Mouse (Mus musculus): ENCODE results near the gene Troap. TPM values are rescaled to one million over a fixed set of nuclear protein-coding genes. Genes with fewer than 3 reads are reported as not detected.

The Troap gene
- polyA plus RNA-seq, 1 experiment: 72.8 TPM

DNA sequence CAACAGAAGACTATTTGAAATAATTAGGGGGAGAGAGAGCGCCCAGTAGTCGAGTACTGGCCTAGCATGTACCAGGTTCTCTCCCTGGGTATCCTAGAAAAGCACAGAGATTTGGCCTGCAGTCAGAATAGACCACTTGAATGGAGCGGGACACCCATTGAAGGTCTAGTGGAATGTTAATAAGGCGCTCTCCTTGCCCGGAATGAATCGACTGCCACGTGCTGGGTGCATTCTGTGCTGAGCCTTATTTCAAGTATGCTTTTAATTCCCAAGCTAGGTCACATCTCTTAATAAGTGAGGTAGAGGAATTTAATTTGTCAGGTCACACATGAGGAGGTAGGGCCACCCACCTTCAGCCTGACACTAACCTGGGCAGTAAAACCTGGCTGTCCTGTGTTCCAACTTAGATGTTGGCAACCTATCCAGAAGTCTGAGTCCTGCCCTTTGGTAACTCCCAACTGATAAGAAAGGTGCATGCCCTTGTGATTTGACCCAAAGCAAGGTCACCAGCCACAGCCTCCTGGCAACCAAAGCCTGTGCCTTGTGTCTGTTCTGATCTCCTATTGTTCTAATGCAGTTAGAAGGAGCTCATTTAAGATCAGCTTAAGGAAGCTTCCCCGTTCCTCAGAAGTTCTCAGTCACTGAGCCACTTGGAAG is 38.0 kb upstream of the Troap start:
- TF ChIP-seq GATA1 (IDR thresholded peaks at IDR 0.05; ENCODE audit: low read length): no peak

DNA sequence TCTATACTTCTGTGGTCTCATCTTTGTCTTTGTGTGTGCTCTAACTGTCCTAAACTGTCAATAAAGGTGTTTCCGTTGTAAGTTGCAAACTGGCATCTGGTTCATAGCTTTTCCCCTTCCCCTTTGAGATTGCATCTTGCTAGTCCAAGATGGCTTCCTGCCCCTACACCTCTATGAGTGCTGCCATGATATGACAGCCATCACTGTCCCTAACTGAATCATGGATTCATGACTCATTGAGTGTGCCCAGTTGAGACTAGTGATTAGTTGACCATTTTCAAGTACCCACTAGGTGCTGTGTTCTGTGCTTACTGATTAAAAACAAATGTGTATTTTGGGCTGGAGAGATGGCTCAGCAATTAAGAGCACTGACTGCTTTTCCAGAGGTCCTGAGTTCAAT is 36.4 kb upstream of the Troap start:
- TF ChIP-seq GATA1 (IDR thresholded peaks at IDR 0.05; ENCODE audit: low read length): no peak

DNA sequence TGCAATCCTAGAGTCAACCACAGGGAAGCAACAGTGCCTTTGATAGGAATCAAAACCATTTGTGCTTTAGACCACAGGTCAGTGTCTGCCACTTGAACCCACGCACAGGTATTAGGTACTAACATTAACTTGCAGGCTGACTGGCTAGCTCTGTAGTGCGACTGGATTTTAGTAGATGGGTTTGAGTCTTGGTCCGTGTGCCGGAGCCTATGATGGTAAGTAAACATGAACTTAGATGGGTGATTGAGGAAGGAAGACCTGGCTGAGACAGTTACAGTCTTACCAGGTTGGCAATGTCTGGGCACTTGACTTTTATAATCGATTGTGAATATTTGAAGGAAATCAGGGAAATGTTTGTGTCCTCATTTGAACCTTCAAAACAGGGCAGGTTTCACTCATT is 35.6 kb upstream of the Troap start:
- no peak for TF ChIP-seq GATA1 (IDR thresholded peaks at IDR 0.05; ENCODE audit: low read length)

DNA sequence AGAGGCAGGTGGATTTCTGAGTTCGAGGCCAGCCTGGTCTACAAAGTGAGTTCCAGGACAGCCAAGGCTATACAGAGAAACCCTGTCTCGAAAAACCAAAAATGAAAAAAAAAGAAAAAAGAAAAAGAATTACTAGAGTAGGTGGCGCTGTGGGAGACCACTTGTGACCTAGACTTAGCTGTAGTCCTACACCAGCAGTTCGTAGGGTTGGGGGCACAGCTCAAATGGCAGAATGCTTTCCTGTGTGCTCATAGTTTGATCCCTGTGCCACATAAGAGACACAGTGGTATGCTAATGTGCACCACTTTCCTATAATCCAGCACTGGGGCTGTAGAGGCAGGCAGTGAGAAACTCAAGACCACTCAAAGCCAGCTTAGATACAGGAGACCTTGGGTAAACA is 35.1 kb upstream of the Troap start:
- TF ChIP-seq GATA1 (IDR thresholded peaks at IDR 0.05; ENCODE audit: low read length): no peak

DNA sequence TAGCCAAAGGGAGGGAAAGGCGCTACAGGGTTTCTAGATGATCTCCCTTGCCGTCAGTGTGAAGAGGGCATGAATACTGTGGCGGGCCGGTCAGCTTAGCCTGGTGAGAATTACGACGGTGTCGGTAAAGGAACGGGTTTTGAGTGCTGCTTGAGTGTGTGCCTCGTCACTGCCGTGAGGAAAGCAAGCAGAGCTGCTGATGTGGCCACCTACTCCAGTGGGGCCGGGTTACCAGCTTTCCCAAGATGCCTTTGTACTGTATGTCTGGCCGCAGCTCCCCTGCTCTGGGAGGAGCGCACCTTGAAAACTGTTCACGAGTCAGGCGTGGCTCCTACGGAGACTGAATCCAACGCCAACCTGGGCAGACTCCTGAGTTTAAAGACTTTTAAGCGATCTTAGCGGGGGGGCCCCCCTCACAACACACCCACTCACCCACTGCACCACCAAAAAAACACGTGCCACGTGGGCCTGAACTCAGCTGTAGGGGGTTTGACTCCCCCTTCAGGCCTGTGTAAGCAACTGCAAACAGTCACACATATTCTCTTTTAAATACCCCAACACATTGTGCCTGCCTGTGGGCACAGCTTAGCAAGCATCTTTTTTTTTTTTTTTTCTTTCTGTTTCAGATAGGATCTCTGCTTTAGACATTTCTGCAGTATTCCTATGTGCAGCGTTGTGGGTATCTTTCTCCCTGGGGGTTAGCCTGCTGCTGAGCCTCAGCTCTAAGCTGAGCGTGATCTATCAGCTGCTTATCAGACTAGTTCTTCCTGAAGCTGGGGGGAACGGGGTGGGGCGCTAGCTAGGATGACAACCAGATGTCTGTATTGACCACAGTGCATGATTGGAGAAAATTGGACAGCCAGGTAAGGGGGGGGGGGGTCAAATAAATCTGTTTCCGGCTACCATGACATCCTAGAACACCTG is 34.1 kb upstream of the Troap start:
- no peak for TF ChIP-seq GATA1 (IDR thresholded peaks at IDR 0.05; ENCODE audit: low read length)

DNA sequence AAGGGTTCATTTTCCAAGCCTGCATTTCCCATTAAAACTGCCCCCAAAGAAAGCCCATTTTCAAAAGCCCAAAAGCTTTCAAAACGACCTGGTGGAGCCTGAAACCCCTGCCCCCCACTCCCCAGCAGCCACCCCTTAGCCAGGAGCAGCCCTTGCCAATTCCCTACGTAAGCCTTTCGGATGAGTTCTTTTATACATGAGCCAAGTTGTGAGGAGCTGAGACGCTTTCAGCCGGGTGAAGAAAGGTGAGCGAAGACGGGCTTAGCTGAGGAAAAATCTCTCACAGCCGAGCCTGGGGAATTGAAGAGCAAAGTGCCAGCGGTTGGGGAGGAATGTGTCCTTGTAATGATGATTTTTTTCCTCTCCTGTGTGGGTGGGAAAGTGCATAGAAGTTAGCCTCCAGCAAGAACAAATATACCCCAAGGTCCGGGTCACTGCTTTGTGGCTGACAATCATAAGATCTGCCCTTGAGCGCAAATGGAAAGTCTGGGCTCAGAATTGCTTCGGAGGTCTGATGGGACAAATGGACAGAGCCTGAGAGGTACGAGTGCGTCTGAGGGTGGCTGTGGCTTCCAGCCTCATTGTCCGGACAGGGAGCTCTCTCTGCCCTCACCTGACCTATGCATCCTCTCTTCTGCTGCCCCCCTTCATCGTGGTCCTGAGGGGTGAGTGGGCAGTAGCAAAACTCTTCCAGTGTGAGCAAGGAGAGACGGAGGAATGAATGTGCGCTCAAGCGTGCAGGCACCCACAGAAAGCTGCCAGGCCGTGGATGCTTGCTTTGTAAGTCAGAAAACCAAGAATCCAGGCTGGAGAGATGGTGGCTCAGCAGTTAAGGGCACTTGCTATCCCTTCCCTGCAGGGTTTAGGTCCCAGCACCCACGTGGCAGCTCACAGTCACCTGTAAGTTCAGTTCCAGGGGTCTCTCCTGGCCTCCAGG is 33.2 kb upstream of the Troap start:
- TF ChIP-seq GATA1 (IDR thresholded peaks at IDR 0.05; ENCODE audit: low read length): no peak

DNA sequence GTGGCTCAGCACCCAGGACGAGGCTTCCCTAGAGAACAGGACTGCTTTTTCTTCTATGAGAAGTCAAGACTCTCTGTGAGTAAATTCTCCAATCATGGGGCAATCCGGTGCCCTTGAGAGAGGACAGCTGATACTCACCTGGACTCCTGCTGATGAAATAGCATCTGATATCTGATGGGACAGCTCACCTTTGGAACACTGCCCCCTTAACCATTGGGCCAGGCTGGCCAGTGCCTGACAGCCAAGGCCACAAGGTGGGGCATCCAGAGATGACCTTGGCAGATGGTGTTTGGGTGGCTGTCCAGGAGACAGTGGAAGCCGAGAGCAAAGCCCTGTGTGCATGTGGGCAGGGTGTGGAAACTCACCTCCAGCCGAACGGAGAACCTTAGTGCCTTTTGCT is 32.0 kb upstream of the Troap start:
- no peak for TF ChIP-seq GATA1 (IDR thresholded peaks at IDR 0.05; ENCODE audit: low read length)

DNA sequence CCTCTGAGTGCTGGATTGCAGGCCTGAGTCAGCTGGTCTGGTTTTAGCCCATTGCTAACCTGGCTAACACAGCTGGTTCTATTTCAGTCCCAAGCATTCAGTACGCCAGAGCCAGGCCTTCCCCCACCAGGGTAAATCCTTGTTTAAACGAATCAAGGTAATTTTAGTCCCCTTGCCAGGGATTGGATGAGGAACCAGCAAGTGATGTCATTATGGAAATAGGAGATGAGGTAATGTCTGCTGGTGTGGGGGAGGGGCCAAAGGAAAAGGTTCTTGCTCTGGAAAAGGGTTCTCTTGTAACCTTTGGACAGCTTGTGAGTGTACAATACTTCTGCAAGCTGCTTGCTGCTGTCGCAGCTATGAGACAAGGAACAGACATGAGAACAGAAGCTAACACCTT is 29.5 kb upstream of the Troap start:
- no peak for TF ChIP-seq GATA1 (IDR thresholded peaks at IDR 0.05; ENCODE audit: low read length)

DNA sequence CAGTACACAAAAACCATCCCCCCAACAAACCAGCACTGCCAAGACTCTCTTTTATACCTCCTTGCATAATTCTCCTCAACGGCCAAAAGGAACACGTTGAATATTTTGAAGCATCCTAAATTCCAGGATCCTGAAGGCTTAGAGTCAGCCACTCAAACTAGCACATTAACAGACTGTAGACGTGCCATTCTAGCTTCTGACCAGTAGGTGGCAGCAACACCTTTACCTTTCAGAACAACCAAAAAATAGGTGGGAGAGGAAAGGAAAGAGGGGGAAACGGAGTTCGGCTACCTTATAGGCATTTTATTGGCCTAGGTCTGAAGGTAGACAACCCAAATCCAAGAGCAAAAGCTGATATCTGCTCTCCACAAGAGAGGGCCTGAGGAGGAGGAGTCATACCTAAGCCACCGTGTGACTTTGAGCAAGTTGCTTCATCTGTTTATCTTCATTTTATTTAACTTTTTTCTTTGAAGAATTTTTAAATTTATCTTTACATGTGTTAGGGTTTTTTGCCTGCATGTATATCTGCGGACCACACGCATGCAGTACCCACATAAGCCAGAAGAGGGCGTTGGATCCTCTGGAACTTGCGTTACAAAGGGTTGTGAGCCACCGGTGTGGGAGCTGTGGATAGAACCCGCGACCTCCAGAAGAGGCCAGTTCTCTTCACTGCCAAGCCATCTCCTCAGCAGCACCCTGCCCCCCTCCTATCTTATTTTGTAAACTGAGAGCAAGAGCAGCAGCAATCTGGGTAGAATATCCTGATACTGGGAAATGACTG is 24.7 kb upstream of the Troap start:
- TF ChIP-seq GATA1 (IDR thresholded peaks at IDR 0.05; ENCODE audit: low read length): no peak

DNA sequence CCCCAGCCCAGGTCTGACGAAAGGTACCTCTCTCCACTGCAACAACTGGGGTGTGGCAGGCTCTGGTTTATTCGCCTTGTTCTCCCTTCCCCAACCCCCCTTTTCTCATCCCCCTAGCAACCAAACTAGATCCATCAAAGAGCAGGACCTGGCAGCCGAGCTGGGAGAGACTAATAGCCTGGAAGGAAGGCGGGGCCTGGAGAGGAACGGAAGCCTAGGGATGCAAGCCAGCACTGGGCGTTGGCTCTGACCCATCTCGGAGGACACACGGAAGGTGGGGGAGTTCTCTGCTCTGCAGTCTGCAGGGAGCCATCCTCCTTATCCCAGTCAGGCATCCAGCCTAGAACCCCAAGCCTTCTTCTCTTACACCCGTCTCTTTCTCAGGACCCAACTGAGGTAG is 21.0 kb upstream of the Troap start:
- no peak for TF ChIP-seq GATA1 (IDR thresholded peaks at IDR 0.05; ENCODE audit: low read length)

DNA sequence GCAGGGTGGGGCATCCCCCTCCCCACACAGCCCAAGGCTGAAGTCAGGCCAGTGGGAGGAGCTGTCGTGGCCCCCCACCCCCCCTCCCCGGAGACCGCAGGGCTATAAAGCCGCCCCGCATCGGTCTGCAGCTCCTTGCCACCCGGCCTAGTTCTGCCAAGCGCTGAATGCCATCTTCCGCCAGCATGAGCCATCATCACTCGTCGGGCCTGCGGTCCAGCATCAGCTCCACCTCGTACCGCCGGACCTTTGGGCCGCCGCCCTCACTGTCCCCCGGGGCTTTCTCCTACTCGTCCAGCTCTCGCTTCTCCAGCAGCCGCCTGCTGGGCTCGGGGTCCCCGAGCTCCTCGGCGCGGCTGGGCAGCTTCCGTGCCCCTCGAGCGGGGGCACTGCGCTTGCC is 19.3 kb upstream of the Troap start, which contains the start of gene Prph:
Gene Prph, plus strand, starts transcription at position 135 of the 400 bp plus-strand sequence.
- TF ChIP-seq GATA1 (IDR thresholded peaks at IDR 0.05; ENCODE audit: low read length): no peak

DNA sequence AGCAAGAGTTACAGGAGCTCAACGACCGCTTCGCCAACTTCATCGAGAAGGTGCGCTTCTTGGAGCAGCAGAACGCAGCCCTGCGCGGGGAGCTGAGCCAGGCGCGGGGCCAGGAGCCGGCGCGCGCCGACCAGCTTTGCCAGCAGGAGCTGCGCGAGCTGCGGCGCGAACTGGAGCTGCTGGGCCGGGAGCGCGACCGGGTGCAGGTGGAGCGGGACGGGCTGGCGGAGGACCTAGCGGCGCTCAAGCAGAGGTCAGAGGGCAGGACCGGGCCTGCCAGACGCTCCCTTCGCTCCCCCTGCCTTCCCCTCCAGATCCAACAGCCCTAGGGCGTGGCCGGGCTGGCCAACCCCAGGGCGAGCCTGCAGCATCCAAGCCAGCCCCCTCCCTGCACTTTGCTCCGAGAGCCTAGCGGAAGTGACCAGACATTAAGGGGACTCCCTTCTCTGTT is 18.8 kb upstream of the Troap start:
- TF ChIP-seq GATA1 (IDR thresholded peaks at IDR 0.05; ENCODE audit: low read length): no peak

DNA sequence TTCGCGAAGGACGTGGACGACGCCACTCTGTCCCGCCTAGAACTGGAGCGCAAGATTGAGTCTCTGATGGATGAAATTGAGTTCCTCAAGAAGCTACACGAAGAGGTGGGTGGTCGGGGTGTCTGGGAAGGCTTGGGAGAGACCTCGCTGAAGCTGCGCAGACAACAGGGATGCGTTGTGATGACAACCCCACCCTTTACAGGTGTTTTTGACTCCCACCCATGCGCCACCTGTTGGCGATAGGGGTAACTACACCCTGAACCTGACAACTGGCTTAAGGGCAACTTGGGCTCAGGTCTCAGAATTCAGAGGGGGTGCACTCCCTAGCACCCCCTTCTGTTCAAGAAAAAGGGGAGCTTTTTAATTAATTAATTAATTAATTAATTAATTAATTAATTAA is 18.0 kb upstream of the Troap start:
- no peak for TF ChIP-seq GATA1 (IDR thresholded peaks at IDR 0.05; ENCODE audit: low read length)

DNA sequence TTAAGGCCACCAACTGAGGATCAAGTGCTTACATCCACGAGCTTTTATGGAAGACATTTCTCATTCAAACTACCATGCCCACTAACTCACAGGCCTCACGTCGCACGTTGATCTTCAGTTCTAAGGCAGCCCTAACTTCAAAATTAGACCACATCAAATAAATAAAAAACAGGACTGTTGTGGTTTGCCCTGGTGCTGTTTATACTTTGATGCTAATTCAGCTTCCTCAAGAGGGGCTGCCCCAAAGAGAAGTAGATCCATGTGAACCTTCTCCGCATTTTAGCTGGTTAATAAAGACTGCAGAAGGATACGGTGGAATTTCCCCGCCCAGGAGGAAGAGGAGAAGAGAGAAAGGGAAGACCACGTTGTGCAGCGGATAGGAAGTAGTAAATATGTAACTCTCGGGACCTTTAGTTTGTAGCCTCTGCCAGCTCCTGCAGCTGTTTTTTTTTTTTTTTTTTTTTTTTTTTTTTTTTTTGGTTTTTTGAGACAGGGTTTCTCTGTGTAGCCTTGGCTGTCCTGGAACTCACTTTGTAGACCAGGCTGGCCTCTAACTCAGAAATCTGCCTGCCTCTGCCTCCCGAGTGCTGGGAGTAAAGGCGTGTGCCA is 8.7 kb upstream of the Troap start:
- no peak for TF ChIP-seq GATA1 (IDR thresholded peaks at IDR 0.05; ENCODE audit: low read length)

All from G1E-ER4 (cell line).